In genomic region chr9:61129186-61129585, GRCm38 (mm10) we compare ENCODE assay signal across 16 mouse cellular contexts.
"Had no signal": no experiment of that assay in that cellular context is flagged by ENCODE, and none has a peak within 500 bp of the region (broad histone marks: within the 10 kb centered on the region; RNA-seq: fewer than 3 reads in every experiment).

No protein-coding gene starts in this region.

- DNase-seq: retina, postnatal 1 day; right cerebral cortex, adult 18-20 months; right cerebral cortex, postnatal 14 days; right cerebral cortex, postnatal 25 days; right cerebral cortex, postnatal 4 days; spleen, adult 18-20 months; thymus, adult 18-20 months; thymus, adult 2 months; thymus, postnatal 14 days; thymus, postnatal 25 days; thymus, postnatal 36 days had no signal

- H3K27ac ChIP-seq: neural tube, embryonic 12.5 days; neural tube, embryonic 13.5 days; neural tube, embryonic 15.5 days; stomach, embryonic 15.5 days; stomach, postnatal 0 days had no signal

- H3K36me3 ChIP-seq: neural tube, embryonic 12.5 days; neural tube, embryonic 13.5 days; neural tube, embryonic 15.5 days; stomach, embryonic 15.5 days had no signal

- H3K27me3 ChIP-seq: stomach, embryonic 15.5 days had no signal

- H3K9ac ChIP-seq: neural tube, embryonic 12.5 days; neural tube, embryonic 13.5 days; neural tube, embryonic 15.5 days; stomach, embryonic 15.5 days had no signal

- H3K9me3 ChIP-seq: neural tube, embryonic 12.5 days; neural tube, embryonic 13.5 days; neural tube, embryonic 15.5 days; stomach, embryonic 15.5 days had no signal

- H3K4me3 ChIP-seq: neural tube, embryonic 12.5 days; neural tube, embryonic 13.5 days; neural tube, embryonic 15.5 days; stomach, embryonic 15.5 days had no signal

- H3K4me2 ChIP-seq: neural tube, embryonic 12.5 days; neural tube, embryonic 13.5 days; neural tube, embryonic 15.5 days; stomach, embryonic 15.5 days had no signal
